In genomic region chr6:4949701-4950100, GRCm38 (mm10) we compare ENCODE assay signal across 19 mouse cellular contexts.
"Had no signal": no experiment of that assay in that cellular context is flagged by ENCODE, and none has a peak within 500 bp of the region (broad histone marks: within the 10 kb centered on the region; RNA-seq: fewer than 3 reads in every experiment).

No protein-coding gene starts in this region.

- H3K9me3 ChIP-seq: limb, embryonic 10.5 days; limb, embryonic 13.5 days; liver, embryonic 13.5 days; midbrain, embryonic 13.5 days had no signal

- H3K4me1 ChIP-seq: midbrain, embryonic 13.5 days had no signal

- H3K27ac ChIP-seq: kidney, postnatal 0 days; layer of hippocampus, adult 2 months; limb, embryonic 13.5 days; liver, embryonic 13.5 days; midbrain, embryonic 13.5 days; stomach, postnatal 0 days had no signal

- H3K4me2 ChIP-seq: limb, embryonic 13.5 days; liver, embryonic 13.5 days; midbrain, embryonic 13.5 days had no signal

- H3K27me3 ChIP-seq: limb, embryonic 13.5 days; liver, embryonic 13.5 days; midbrain, embryonic 13.5 days had no signal

- H3K36me3 ChIP-seq: limb, embryonic 10.5 days; limb, embryonic 13.5 days; liver, embryonic 13.5 days; midbrain, embryonic 13.5 days had no signal

- H3K9ac ChIP-seq: limb, embryonic 13.5 days; liver, embryonic 13.5 days; midbrain, embryonic 13.5 days had no signal

- ATAC-seq: midbrain, embryonic 13.5 days; midbrain, embryonic 16.5 days had no signal

- DNase-seq: kidney, adult 2 months; kidney, postnatal 25 days; layer of hippocampus, adult 9-11 months; liver, embryonic 13.5 days; lung, adult 2 months; lung, postnatal 14 days; lung, postnatal 4 days; right cerebral cortex, adult 18-20 months; right cerebral cortex, postnatal 14 days; right cerebral cortex, postnatal 4 days; thymus, postnatal 36 days had no signal

- H3K4me3 ChIP-seq: layer of hippocampus, adult 2 months; limb, embryonic 10.5 days; limb, embryonic 13.5 days; liver, embryonic 13.5 days; midbrain, embryonic 13.5 days; myocyte had no signal
